In genomic region chr12:72150786-72151185, GRCm38 (mm10) we compare ENCODE assay signal across 13 mouse cellular contexts. TPM values are rescaled to one million over a fixed set of nuclear protein-coding genes. Genes with fewer than 3 reads are reported as not detected.
DNase-seq lines count a peak whose midpoint lies in the region; ATAC-seq lines count a peak whose summit lies in the region.
"Had no signal": no experiment of that assay in that cellular context is flagged by ENCODE, and none has a peak within 500 bp of the region (broad histone marks: within the 10 kb centered on the region; RNA-seq: fewer than 3 reads in every experiment).

No protein-coding gene starts in this region.

- H3K4me3 ChIP-seq in forebrain, embryonic 14.5 days (ENCODE audit: low read depth, low read length), result no peak overlapping the region
- H3K4me3 ChIP-seq in forebrain, embryonic 11.5 days (ENCODE audit: low read depth, low read length), result no peak overlapping the region
- no peak overlapping the region for H3K4me3 ChIP-seq in liver, embryonic 11.5 days (ENCODE audit: low read depth, low read length)
- H3K4me3 ChIP-seq: liver, embryonic 15.5 days had no signal

- no peaks in the 10 kb centered on the region for H3K4me1 ChIP-seq in forebrain, embryonic 14.5 days (ENCODE audit: control insufficient read depth, insufficient read depth, low read length)
- H3K4me1 ChIP-seq in forebrain, embryonic 11.5 days (replicated peaks; ENCODE audit: control insufficient read depth, insufficient read depth, low read length), result no peaks in the 10 kb centered on the region
- no peaks in the 10 kb centered on the region for H3K4me1 ChIP-seq in liver, embryonic 11.5 days (replicated peaks; ENCODE audit: control insufficient read depth, insufficient read depth, low read length)
- H3K4me1 ChIP-seq: liver, embryonic 15.5 days had no signal

- H3K27ac ChIP-seq in forebrain, embryonic 14.5 days (ENCODE audit: low read depth, low read length), result no peak overlapping the region
- no peak overlapping the region for H3K27ac ChIP-seq in forebrain, embryonic 11.5 days (ENCODE audit: low read depth, low read length)
- no peak overlapping the region for H3K27ac ChIP-seq in liver, embryonic 11.5 days (ENCODE audit: low read depth, low read length)
- H3K27ac ChIP-seq: liver, embryonic 15.5 days had no signal

- H3K4me2 ChIP-seq in forebrain, embryonic 14.5 days (ENCODE audit: low read length), result no peak overlapping the region
- H3K4me2 ChIP-seq in forebrain, embryonic 11.5 days (ENCODE audit: low read depth, low read length, severe bottlenecking), result no peak overlapping the region
- H3K4me2 ChIP-seq in liver, embryonic 11.5 days, result no peak overlapping the region
- H3K4me2 ChIP-seq: liver, embryonic 15.5 days had no signal

- no peaks in the 10 kb centered on the region for H3K9me3 ChIP-seq in forebrain, embryonic 14.5 days (replicated peaks; ENCODE audit: control insufficient read depth, low read length)
- no peaks in the 10 kb centered on the region for H3K9me3 ChIP-seq in forebrain, embryonic 11.5 days (ENCODE audit: control insufficient read depth, low read length)
- no peaks in the 10 kb centered on the region for H3K9me3 ChIP-seq in liver, embryonic 11.5 days (ENCODE audit: control insufficient read depth, low read length)
- H3K9me3 ChIP-seq: liver, embryonic 15.5 days had no signal

- no peak overlapping the region for H3K9ac ChIP-seq in forebrain, embryonic 14.5 days (ENCODE audit: low read length)
- H3K9ac ChIP-seq in forebrain, embryonic 11.5 days (ENCODE audit: low read length), result no peak overlapping the region
- H3K9ac ChIP-seq in liver, embryonic 11.5 days (ENCODE audit: low read depth, low read length), result no peak overlapping the region
- H3K9ac ChIP-seq: liver, embryonic 15.5 days had no signal

- intact Hi-C loops in left cerebral cortex, postnatal 14 days (cut with DNase I), result no loop called here

- no peaks in the 10 kb centered on the region for H3K27me3 ChIP-seq in forebrain, embryonic 14.5 days (replicated peaks; ENCODE audit: control insufficient read depth, insufficient read depth, low read length)
- H3K27me3 ChIP-seq in forebrain, embryonic 11.5 days (ENCODE audit: control insufficient read depth, insufficient read depth, low read length), result no peaks in the 10 kb centered on the region
- H3K27me3 ChIP-seq in liver, embryonic 11.5 days (replicated peaks; ENCODE audit: control insufficient read depth, insufficient read depth, low read length), result no peaks in the 10 kb centered on the region
- H3K27me3 ChIP-seq: liver, embryonic 15.5 days had no signal

- DNase-seq in forebrain, embryonic 14.5 days (ENCODE audit: low spot score), result peak; percentile 34
- no peak for DNase-seq in forebrain, embryonic 11.5 days (ENCODE audit: low spot score)
- peak; percentile 27 to 44 for DNase-seq in frontal cortex, postnatal 36 days (ENCODE audit: low spot score in 2 of 2)
- peak; percentile 47 to 79 for DNase-seq in left cerebral cortex, postnatal 14 days (ENCODE audit: low spot score in 2 of 2)
- peak; percentile 55 to 57 for DNase-seq in right cerebral cortex, adult 2 months (ENCODE audit: low spot score in 2 of 2)
- DNase-seq in testis, postnatal 10 days (ENCODE audit: low spot score), result no peak
- no peak for DNase-seq in liver, embryonic 11.5 days (ENCODE audit: low spot score)
- DNase-seq: heart, postnatal 4 days; kidney, adult 9 months had no signal

- ATAC-seq in forebrain, embryonic 14.5 days, result no peak
- no peak for ATAC-seq in forebrain, embryonic 11.5 days (replicated peaks; ENCODE audit: low FRiP score)
- no peak for ATAC-seq in inflammation-experienced regulatory T-cells, adult 6 months
- ATAC-seq in liver, embryonic 11.5 days (replicated peaks; ENCODE audit: low FRiP score), result no peak

- no peaks in the 10 kb centered on the region for H3K36me3 ChIP-seq in forebrain, embryonic 14.5 days (ENCODE audit: control insufficient read depth, insufficient read depth, low read length)
- no peaks in the 10 kb centered on the region for H3K36me3 ChIP-seq in forebrain, embryonic 11.5 days (ENCODE audit: control insufficient read depth, insufficient read depth, low read length)
- H3K36me3 ChIP-seq in liver, embryonic 11.5 days (ENCODE audit: control insufficient read depth, insufficient read depth, low read length), result no peaks in the 10 kb centered on the region
- H3K36me3 ChIP-seq: liver, embryonic 15.5 days had no signal

- 65% methylated on average over 4 of the region's 4 CpGs for WGBS in forebrain, embryonic 14.5 days
- 87% methylated on average over 4 of the region's 4 CpGs for WGBS in forebrain, embryonic 11.5 days
- 82% methylated on average over 4 of the region's 4 CpGs for WGBS in liver, embryonic 11.5 days

RNA-seq across cellular contexts. Expression of gene Ccdc175, which starts 34.0 kb away (rescaled TPM):
- not detected in 2 replicates for polyA plus RNA-seq in forebrain, embryonic 14.5 days (2014; fragmentation: Nextera tagmentation; extraction: Ambion mirVana)
- polyA plus RNA-seq in forebrain, embryonic 11.5 days (2014; fragmentation: Nextera tagmentation; extraction: Ambion mirVana), result 0.07 TPM in 1 of 2 replicates, not detected in the other
- not detected for total RNA-seq in left cerebral cortex, postnatal 14 days (2021)
- under 1 TPM in 2 of 3 experiments, not detected in 1; 0.21 to 0.28 TPM for polyA plus RNA-seq in inflammation-experienced regulatory T-cells, adult 6 months (2017; shearing (Covaris generic))
- not detected in 2 replicates for polyA plus RNA-seq in liver, embryonic 11.5 days (2014; fragmentation: Nextera tagmentation; extraction: Ambion mirVana)
- total RNA-seq: gastrocnemius, adult 18-20 months; heart, adult 8-10 months; heart, postnatal 4 days had no signal
- polyA plus RNA-seq: liver, embryonic 15.5 days had no signal

Comparison
In these comparisons a context has a peak if more than half of its experiments do, and no peak if none do; other contexts are left out.
1. DNase-seq: peak in forebrain, embryonic 14.5 days (single experiment), frontal cortex, postnatal 36 days (2 of 2), left cerebral cortex, postnatal 14 days (2 of 2) and right cerebral cortex, adult 2 months (2 of 2); none in forebrain, embryonic 11.5 days (single experiment), testis, postnatal 10 days (single experiment) and liver, embryonic 11.5 days (single experiment).